Mouse (Mus musculus) urinary bladder, adult 18-20 months (tissue): ENCODE results near the gene Astn1.

Experiments
- DNase-seq, 2 experiments: peaks; one replicate each; pipeline ENCODE4 v3.0.0; 2022; ENCODE audit warnings: low spot score in 2 of 2, mixed read lengths in 2 of 2

The Astn1 gene

DNA sequence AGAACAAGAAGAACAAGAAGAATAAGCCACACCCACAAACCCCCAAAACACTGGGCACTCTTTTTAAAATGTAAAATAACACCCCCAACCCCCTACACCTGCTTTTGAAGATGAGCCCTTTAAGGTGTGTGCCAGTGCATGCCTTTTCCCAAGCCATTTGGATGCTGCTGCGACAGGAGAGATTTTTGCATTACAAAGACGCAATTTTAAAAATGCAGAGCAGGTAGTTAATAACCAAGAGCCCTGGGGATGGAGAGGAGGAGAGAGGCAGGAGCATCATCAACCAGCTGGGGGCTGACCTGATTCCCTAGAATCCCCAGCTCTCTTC lies at the start of gene Astn1:
Gene Astn1, plus strand, starts transcription at position 310 of the 328 bp plus-strand sequence.
- no peak for DNase-seq

DNA sequence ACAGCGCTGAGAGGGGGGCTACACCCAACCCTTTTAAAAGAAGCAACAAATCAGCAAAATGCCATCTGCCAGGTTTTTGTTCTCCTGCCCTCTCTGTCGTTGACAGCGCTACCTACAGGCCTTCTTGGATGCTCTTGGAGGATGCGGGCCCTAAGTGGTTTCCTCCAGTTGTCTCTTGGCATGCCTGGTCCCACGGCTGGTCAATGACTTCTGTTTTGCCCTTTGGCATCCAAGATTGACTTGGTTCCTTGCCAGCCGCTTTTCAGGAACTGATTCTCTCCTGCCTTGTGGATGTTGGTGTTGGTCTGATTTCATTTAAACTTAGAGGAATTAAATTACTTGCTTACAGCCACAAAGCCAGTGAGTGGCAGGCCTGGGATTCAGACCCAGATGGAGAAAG lies 38.7 kb upstream of the Astn1 start:
- DNase-seq: no peak

DNA sequence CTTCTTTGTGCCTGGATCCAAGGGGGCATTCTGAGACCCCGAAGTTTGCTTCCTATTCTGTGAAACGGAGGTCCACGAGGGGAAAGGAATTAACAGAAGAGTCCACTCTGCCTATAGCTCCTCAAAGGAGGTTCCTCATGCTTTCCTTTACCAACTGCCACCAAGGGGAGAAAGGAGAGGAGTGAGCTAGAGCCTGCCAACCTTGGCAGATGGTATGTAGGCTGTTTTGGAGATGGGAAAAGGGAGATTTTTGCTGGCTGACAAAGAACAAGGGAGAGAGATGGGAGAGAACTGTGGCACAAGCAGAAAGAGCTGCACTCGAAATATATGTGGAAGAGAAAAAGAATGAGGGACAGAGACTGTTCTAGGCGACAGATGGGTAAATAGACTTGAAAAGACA lies 33.9 kb upstream of the Astn1 start:
- no peak for DNase-seq

DNA sequence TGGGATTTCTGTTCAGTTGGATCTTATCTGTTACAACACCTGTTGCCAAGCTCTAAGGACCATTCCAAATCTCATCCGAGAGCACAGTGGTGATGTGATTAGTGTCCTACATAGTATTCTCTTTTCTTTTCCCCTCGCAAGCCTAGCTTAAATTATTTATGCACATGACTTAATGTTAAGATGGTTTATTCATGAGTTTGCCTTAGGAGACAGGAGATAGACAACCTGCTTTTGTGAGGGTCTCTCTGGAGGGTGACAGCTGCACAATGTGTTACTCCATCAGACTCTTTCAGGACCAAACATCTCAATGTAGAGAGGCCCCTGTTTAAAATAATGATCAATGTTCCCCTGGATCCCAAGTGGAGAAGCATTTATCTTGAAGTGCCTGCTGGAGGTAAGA lies 33.2 kb upstream of the Astn1 start:
- no peak for DNase-seq

DNA sequence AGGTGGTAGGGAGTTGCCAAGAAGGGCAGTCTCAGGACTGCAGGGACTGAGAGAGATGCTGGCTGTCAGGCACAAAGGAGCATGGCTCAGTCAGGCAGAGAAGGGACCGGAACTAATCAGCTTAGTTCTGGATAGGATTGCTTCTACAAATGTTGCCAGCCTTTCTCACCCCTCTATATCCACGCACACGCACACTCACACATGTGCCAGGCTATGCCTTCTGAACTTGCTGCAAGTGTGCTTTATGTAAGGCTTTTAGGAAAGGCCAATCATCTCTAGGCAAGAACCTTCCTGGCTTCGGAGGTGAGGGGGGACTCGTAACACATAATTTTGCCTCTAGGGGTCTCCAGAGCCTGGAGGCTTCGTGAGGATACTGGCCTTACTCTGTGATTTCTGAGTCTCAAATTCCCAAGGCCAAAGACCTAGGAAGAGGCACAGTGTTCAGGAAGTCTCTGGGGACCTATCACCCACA lies 18.8 kb upstream of the Astn1 start:
- DNase-seq: no peak

DNA sequence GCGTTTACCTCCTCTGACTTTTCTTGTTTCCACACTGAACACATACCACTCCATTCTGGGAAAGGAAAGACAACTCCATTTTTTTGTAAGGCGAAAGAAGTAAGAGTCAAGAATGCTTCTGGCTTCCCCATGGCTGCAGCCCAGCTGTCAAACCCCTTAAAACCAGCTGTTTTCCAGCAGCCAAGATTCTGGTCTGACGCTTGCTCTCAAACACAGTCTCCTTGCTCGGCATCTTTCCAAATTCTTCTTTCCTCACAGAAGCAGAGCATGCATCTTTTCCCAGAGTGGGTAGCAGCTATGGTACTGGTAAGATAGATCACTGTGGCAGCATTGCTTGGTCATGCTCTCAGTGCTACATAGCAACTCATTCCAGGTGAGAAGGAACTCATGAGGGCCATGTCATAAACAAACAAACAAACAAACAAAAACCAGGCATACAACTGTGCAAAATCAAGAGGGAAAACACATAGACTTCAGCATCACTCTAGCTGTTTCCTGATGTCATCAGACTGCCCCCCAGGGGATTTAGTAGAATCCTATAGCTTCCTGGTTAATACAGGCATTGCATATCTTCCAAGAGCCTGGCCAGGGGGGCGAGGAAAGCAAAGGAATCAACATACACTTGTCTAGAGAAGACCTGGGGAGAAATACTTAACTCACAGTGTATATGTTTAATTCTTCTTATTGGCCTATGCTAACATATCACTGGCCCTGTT lies 8.3 kb upstream of the Astn1 start:
- no peak for DNase-seq

DNA sequence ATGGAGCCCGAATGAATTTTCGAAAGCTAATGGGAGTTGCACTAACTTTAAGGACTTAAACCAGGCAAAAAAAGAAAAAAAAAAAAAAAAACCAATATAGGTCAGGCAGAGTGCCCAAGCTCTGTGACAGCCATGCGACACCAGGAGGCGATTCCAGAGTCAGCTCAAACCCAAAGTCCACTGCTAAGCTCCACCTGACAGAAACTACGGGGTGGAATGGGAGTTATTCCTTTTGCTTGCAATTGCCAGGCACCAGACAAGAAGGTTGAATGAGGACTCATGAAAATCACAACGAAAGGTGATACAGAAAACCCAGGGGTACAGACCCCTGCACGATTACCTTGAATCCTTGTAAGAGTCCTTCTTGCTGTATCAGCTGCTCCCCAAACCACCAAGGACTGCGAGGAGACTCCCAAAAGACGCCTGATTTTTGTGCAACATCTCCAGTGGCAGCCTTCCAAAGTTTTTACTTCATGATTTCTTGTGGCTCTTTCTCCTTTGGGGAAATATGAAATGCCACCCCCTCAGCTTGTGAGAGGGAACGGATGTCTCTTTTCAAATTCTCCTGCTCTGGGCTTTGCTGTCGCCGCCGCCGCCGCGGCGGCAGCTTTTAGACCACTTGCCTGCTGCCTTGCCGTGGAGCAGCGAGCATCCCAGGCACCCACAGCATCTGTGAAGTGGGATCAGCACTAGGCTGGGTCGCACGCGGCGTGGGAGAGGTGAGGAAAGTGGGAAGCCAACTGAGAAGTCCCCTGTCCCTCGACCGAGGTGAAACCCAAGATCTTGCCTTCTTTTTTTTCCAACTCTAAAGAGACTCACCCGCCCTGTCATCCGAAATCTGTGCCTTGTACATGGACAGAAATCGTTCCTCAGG lies 6.7 kb upstream of the Astn1 start:
- DNase-seq: no peak

DNA sequence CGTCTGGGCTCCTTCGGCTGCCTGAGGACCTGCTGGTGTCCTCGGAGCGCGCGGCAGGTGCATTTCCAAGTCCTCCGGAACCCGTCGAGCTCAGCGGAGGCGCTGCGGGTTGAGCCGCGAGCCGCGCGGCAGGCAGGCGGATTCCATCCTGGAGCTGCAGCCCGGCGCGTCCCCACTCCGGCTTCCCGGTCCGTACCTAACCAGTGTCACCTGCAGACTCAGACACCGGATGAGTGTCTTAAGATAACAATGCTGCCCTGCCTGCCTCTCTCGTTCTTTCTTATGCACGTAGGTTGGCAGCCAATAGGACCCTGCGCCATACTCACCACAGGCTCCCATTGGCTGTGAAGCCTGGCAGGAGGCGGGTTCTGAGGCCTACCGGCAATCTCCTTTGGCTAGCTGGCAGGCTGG lies 6.0 kb upstream of the Astn1 start, which contains the start of gene Brinp2:
Gene Brinp2, minus strand, starts transcription at position 276 of the 411 bp plus-strand sequence.
- peak; percentile 12 to 19 for DNase-seq

DNA sequence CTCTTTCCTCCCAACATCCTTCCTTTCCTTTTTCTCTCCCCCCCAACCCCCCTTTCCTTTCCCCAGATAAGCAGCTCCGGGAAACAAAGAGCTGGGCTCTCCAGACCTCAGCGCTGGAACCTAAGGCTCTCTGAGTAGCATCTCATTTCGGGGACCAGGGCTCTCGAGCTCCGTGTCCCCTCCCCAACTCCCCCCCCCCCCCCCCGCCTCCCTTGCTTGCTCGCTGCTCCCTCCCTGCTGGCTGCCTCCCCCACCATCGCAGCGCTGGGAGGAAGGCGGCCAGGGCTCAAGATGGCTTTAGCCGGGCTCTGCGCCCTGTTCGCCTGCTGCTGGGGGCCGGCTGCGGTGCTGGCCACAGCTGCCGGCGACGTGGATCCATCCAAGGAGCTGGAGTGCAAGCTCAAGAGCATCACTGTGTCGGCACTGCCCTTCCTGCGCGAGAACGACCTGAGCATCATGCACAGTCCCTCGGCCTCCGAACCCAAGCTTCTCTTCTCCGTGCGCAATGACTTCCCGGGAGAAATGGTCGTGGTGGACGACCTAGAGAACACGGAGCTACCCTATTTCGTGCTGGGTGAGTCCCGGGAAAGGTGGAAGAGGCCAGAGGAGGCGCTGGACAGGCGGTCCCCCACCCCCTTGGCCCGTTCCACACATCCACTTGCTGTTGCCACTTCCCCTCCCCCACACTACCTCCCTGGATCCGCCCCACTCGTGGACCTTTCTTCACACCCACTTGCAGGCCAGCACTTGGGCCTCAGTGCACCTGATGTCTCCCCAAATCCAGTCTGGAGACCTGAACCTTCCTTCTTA lies 424 bp downstream of the Astn1 start:
- DNase-seq: no peak

DNA sequence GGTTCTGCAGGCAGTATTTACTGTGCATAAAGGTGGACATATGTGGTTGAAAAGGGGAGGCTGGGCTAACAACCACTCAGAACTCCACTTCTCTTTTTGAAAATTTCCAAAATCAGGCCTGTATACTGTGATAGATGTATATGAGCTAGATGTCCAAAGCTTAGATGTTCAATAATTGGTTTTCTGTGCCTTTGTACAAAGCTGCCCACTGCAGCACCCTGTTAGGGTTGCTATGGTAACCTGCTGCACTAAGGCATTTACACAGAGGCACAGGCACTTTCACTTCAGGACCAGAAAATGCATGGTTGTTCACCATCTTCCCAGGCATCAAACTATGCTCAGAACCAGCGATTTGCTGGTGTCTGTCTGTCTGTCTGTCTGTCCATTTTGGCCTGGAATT lies 2.4 kb downstream of the Astn1 start:
- DNase-seq: no peak

DNA sequence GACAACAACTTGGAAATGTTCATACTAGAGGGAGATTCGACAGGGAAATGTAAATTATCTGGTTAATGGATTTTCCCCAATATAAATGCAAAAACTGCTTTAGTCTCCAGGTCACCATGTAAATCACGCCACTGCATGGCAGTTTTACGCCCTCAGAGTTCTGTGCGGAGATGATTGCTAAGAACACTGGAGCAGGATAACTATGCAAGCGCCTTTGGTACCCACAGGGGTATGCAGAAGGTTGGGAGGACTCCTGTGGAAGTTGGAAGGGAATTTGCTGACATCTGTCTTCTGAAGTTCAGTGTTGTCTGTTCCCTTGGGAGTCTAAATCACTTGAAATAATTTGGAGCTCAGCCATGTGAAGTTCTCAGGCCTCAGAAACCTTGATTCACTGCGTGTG lies 20.2 kb downstream of the Astn1 start:
- no peak for DNase-seq

DNA sequence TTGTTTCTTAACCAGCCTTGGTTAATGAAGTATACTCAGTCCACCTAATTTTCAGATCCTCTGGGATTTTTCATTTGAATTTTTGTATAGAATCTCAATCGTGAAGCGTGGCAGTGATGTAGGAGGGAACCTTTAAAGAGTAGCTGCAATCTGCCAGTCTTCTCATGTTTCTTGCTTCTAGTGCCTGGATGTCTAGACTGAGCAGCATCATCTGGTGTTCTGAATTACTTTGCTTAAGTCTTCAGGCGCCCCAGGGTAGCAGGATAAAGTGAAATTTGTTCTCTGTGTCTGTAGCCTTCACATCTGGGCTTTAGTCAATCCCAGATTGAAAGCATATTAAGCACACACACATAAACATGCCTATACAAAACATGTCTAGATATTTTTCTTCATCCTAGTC lies 21.1 kb downstream of the Astn1 start:
- no peak for DNase-seq

DNA sequence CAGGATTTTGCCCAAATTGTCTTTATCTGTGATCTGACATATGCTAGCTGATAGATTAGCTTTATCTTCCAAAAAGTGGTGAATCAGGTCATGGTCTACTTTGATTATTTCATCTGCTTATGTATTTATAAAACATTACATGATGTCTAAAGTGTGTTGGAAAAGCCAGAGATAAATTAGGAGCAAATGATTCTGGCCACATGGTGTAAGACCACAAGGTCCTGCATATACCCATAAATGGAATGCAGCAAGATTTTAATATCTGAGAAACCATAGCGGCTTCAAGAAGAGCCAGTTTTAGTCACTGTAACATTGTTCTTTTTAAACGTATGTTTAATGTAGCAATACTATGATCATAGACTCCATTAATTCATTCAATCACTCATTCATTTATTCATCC lies 23.2 kb downstream of the Astn1 start:
- DNase-seq: no peak

DNA sequence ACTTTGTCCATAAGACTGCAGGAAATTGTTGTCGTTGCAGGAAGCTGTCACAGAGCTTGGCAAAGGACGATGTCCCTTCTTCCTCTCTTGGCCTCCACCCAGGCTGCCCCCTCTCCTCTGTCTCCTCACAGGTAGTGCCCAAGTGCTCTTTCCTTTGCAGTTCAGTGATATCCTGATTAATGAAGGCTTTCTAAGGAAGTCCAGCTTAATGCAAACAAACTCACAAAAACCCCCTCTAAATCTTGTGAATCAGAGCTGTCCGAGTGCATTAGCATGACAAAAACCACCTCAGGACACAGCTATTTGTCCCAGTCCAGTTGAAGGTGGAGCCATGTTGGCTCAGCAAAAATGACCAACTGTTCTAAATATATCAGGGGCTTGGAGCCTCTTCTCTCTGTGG lies 24.7 kb downstream of the Astn1 start:
- no peak for DNase-seq

DNA sequence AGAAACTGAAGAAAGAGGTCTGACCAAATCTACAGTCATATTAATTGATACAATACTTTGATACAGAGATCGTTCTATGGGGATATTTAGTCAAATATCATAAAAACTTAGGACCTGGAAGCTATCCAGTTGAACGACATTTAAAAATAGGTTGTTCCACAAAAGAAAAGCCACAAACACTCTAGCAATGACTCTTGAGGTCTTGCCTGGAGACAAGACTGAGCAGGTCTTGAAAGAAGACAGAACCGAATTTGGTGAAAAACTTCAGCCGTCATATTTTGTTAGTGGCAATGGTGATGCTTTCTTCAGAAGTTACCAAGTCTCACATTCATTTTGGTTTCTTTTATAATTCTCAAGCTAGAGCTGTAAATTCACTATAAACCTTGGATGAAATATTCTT lies 26.9 kb downstream of the Astn1 start:
- DNase-seq: no peak

DNA sequence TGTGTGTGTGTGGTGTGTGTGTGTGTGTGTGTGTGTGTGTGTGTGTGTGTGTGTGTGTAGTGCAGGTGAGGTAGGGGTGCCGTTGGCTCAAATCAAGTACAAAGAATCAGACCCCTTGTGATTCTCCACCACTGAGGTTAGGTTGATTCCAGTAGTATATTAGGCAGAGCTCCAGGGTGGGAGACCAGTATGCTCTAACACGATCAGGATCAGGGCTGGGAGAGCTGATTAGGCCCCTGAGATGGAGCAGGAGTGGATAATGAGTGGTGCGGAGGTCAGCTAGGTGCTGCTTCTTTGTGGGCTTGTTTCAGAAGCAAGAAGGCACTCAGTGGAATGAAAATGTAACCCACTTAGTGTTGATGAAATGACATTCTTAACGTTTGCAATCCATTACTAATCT lies 28.6 kb downstream of the Astn1 start:
- DNase-seq: no peak

DNA sequence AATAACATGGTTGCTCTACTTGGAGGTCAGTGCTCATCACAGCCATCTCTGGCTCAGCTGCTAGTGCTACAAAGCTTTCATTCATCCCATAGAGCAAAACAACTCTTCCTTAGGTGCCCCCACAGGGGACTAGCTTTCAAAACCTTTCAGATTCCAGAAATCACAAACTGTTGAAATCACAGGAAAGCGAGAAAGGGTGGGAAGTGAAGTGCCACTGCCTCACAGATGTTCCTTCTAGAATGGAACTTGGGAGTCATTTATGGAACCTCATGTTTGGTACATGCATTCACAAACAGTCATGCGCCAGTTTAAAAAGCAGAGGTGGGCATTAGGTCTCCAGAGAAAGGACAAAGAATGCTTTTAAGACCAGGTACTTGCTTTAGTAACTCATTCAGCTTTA lies 35.0 kb downstream of the Astn1 start:
- DNase-seq: no peak

DNA sequence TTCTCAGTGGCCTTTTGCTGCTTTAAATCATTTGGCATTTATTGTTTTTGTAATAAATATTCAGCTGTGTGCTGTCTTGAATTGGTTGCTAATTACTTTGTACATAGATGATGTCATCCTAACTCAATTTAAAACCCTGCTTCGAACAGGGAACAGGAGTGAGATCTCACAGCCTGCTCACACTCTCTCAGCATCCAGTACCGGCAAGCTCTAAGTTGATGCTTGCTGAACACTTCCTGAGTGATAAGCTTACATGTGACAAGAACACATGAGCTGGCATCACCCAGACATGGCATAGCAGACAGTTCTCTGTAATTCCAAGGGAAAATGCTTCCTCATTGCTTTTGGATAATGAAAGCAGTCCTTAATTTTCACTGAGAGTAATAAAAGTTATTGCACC lies 38.8 kb downstream of the Astn1 start:
- DNase-seq: no peak

DNA sequence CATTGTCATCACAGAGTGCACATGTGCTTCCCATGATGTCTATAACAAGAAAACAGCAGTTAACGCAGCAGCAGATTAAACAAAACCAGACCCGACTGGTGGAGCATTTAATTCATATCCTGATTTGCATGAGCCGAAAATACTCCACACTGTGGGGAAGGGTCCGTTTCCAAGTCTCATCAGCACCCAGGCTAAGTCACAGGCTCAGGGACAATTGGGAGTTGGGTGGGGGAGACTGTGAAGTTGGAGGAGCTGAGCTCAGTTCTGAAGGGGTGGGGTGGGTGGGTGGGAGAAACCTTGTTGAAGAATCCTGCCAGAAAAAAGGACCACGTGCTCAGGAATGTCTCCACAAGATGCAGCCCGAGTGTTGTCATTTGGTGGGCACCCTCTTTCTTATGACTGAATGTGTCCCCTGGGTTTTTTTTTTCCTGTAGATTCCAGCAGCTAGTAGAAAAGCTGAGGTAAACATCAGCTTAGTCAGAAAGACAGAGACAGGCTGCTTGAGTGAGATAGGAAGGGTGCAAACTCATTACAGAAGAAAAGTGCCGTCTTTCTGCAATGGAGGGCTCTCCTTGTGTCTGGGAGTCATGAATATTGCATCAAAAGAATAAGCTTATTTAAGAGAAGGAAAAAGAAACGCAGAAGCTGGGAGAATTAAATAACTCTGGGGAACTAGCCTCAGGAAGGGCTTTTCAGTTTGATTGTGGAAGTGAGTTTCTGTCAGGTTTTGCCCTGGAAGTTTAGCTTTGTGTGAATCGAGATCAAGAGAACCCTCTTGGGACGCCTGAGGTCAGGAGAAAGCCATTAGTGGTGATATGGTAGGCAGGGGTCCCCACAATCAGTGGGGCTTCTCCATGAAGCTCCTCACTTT lies 44.1 kb downstream of the Astn1 start:
- DNase-seq: no peak

DNA sequence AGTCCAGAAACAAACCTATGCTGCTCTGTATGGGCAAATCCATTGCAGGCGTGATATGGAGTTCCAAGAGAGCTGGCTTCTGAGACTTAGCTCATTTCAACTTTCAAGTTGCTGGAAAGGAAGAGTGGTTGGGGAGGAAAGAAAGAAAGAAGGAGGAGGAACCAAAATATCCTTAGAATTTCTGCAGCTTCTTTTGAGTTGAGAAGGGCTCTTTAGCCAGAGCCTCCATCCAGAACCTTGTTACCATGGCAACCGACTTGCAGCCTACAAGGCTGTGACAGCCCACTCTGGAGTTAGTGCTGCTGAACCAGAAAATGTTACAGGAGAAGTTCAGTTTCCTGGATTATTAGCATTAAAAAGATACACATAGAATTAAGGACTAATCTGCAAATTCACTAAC lies 46.1 kb downstream of the Astn1 start:
- DNase-seq: no peak

DNA sequence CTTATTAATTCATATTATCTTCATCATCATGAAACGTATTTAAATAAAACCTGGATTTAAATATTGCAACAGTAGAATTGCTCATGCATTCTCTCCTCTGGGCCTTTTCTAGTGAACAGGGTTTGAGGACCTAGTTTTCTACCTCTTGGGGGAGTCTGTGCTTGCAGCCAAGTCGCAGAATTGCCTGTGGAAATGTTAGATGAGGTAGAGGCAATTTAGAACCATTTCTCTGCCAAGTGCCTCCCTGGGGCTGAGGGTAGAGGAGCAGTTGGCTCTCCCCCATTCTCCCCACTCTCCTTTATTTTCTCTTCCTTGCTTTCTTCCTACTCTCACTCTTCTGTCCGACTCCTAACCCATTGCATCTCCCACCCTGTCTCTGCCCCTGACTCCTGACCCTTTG lies 49.1 kb downstream of the Astn1 start:
- no peak for DNase-seq
